Mouse (Mus musculus): Measurements from ENCODE around the gene Mapkapk3. TPM values are rescaled to one million over a fixed set of nuclear protein-coding genes. Genes with fewer than 3 reads are reported as not detected.

Mapkapk3 gene
- total and polyA plus RNA-seq, 2 experiments from 2014 or later: 1.3 to 3.2 TPM

DNA sequence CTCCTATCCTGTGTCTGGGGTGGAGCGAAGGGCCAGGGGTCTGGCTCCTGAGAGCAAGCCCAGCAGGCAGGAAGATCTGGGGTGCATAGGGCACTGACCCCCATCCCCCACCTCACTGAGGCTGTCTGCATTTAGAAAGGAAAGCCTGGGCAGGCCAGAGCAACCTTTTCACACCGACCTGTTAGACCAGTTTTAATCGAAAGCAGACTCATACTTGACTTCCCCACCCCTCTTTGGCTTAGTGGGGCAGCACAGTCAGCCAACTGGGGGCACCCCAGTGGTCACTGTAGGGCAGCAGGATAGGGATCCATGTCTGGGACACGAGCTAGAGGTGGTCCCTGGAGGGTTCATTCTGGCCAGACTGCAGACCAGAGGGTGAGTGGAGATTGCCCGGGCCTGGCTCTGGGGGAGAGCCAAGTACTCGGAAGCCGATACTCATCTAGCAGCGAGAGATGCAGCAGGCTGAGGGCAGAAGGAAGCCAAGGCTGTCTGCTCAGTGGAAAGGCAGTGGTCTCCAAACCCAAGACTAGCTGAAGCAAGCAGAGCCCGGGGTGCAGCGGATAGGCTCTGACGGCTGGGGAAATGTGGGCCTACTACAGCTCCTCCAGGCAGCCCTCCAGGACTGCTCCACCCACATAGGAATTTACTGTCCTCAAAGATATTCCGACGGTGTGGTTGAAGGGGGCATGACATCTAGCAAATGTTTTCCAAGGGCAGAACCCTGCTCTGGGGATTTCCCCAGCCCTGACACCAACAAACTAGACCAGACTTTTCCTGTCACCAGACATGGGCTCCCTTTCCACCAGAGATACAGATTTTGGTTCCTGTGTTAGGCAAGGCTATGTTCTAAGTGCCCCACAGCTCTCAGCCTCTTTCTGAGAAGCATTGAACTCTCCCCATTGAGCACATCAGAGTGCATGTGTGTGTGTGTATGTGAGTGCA lies 16.2 kb upstream of the Mapkapk3 start:
- Histone ChIP-seq H3K27me3 (ENCODE audit: insufficient read depth, low read length) (no peaks in the 10 kb centered on the region), H3K27ac (ENCODE audit: low read depth, low read length) (no peak overlapping the region), H3K9ac (replicated peaks; ENCODE audit: low read length, poor library complexity, severe bottlenecking) (no peak overlapping the region), H3K4me3 (ENCODE audit: low read depth, low read length) (no peak overlapping the region), H3K36me3 (ENCODE audit: insufficient read depth, low read length) (peaks cover 8% of the 10 kb centered on the region), H3K9me3 (ENCODE audit: low read length) (no peaks in the 10 kb centered on the region), H3K4me1 (ENCODE audit: insufficient read depth, low read length) (no peaks in the 10 kb centered on the region), H3K4me2 (ENCODE audit: low read depth, low read length, poor library complexity, severe bottlenecking) (no peak overlapping the region)
- no peak for TF ChIP-seq CTCF (IDR thresholded peaks at IDR 0.05)
- 72% methylated on average over 13 of the region's 13 CpGs for WGBS
- no peak for ATAC-seq (ENCODE audit: low FRiP score)
- no peak for DNase-seq (ENCODE audit: low spot score)

- DNase-seq (ENCODE audit: low spot score) (no peak), ATAC-seq (ENCODE audit: low FRiP score) (no peak)
- Histone ChIP-seq H3K27me3 (ENCODE audit: insufficient read depth, low read length) (no peaks in the 10 kb centered on the region), H3K27ac (ENCODE audit: low read depth, low read length) (no peak overlapping the region), H3K4me3 (ENCODE audit: low read depth, low read length) (no peak overlapping the region), H3K9me3 (ENCODE audit: low read length) (no peaks in the 10 kb centered on the region), H3K4me2 (ENCODE audit: low read depth, low read length, poor library complexity, severe bottlenecking) (no peak overlapping the region), H3K4me1 (ENCODE audit: insufficient read depth, low read length) (no peaks in the 10 kb centered on the region), H3K9ac (replicated peaks; ENCODE audit: low read length, poor library complexity, severe bottlenecking) (no peak overlapping the region), H3K36me3 (ENCODE audit: insufficient read depth, low read length) (peaks cover 16% of the 10 kb centered on the region)
- WGBS: 82% methylated on average over 4 of the region's 4 CpGs
- no peak for TF ChIP-seq CTCF (IDR thresholded peaks at IDR 0.05)
Observed at GRCm38 (mm10) chr9:107305012-107305411, 15.3 kb upstream of the Mapkapk3 start.

GRCm38 (mm10) chr9:107304383-107304782 lies 14.7 kb upstream of the Mapkapk3 start:
- Histone ChIP-seq H3K9ac (replicated peaks; ENCODE audit: low read length, poor library complexity, severe bottlenecking) (no peak overlapping the region), H3K27ac (ENCODE audit: low read depth, low read length) (no peak overlapping the region), H3K36me3 (ENCODE audit: insufficient read depth, low read length) (peaks cover 16% of the 10 kb centered on the region), H3K4me2 (ENCODE audit: low read depth, low read length, poor library complexity, severe bottlenecking) (no peak overlapping the region), H3K9me3 (ENCODE audit: low read length) (no peaks in the 10 kb centered on the region), H3K4me3 (ENCODE audit: low read depth, low read length) (no peak overlapping the region), H3K4me1 (ENCODE audit: insufficient read depth, low read length) (no peaks in the 10 kb centered on the region), H3K27me3 (ENCODE audit: insufficient read depth, low read length) (no peaks in the 10 kb centered on the region)
- no peak for TF ChIP-seq CTCF (IDR thresholded peaks at IDR 0.05)
- ATAC-seq (ENCODE audit: low FRiP score) (no peak), DNase-seq (ENCODE audit: low spot score) (no peak)
- WGBS: 95% methylated on average over 3 of the region's 3 CpGs

DNA sequence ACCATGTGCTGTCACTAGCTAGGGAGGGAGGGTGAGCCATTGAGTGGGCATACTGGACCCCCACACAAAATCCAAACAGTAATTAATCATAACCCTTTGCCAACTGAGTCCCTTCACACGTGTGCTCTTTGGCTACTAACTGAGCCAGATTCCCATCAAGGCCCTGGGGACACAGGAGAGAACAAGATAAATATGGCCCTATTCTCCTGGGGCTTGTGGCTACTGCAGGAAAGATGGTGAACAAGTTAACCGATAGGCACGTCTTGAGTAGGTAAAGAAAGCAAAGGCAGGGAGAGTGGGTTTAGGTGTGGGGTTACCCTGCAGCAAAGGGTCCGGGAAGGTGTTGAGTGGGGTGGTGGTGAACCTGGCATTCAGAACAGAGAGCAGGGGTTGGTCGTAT lies 14.2 kb upstream of the Mapkapk3 start:
- DNase-seq (ENCODE audit: low spot score) (no peak), ATAC-seq (ENCODE audit: low FRiP score) (no peak)
- no peak for TF ChIP-seq CTCF (IDR thresholded peaks at IDR 0.05)
- Histone ChIP-seq H3K4me3 (ENCODE audit: low read depth, low read length) (no peak overlapping the region), H3K27me3 (ENCODE audit: insufficient read depth, low read length) (no peaks in the 10 kb centered on the region), H3K4me1 (ENCODE audit: insufficient read depth, low read length) (no peaks in the 10 kb centered on the region), H3K9me3 (ENCODE audit: low read length) (no peaks in the 10 kb centered on the region), H3K27ac (ENCODE audit: low read depth, low read length) (no peak overlapping the region), H3K9ac (replicated peaks; ENCODE audit: low read length, poor library complexity, severe bottlenecking) (no peak overlapping the region), H3K4me2 (ENCODE audit: low read depth, low read length, poor library complexity, severe bottlenecking) (no peak overlapping the region), H3K36me3 (ENCODE audit: insufficient read depth, low read length) (peaks cover 16% of the 10 kb centered on the region)
- 87% methylated on average over 5 of the region's 5 CpGs for WGBS

DNA sequence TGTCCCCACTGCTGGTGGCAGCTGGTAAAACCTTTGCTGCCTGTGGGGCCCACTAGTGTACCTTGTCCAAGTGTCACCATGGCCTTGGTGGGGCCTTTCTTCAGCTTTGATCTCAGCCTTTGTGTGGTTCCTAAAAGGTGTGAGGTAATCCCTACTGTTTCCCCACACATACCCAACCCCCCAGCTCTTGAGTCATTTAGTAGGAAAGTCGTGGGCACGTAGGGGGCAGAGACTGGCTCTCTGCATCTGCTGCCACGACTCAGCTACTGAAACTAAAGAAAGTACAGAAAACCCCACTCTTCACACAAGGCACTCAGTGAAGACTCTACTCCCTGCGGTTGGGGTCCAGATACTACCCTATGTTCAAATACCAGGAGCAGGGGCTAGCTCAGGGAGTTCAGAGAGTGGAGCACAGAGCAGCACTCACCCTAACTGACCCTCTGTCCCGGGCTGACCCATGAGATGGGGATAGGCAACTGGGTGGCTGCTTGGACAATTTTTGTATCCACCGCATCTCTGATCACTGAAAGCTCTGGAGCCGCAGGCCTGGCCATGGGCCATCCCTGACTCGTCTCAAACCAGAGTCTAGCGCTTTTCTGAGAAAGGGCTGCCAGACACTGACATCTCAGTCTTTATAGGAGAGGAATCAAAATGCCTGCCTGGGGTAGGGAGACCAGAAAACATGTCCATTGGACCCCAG lies 13.6 kb upstream of the Mapkapk3 start:
- peaks cover 16% of the 10 kb centered on the region for H3K36me3 ChIP-seq (ENCODE audit: insufficient read depth, low read length)
- H3K4me1 ChIP-seq (ENCODE audit: insufficient read depth, low read length): no peaks in the 10 kb centered on the region
- no peak overlapping the region for H3K4me2 ChIP-seq (ENCODE audit: low read depth, low read length, poor library complexity, severe bottlenecking)
- H3K9me3 ChIP-seq (ENCODE audit: low read length): no peaks in the 10 kb centered on the region
- DNase-seq (ENCODE audit: low spot score) (no peak), ATAC-seq (ENCODE audit: low FRiP score) (no peak)
- no peaks in the 10 kb centered on the region for H3K27me3 ChIP-seq (ENCODE audit: insufficient read depth, low read length)
- no peak overlapping the region for H3K4me3 ChIP-seq (ENCODE audit: low read depth, low read length)
- 84% methylated on average over 9 of the region's 9 CpGs for WGBS
- no peak overlapping the region for H3K27ac ChIP-seq (ENCODE audit: low read depth, low read length)
- TF ChIP-seq CTCF (IDR thresholded peaks at IDR 0.05): no peak
- no peak overlapping the region for H3K9ac ChIP-seq (replicated peaks; ENCODE audit: low read length, poor library complexity, severe bottlenecking)

DNA sequence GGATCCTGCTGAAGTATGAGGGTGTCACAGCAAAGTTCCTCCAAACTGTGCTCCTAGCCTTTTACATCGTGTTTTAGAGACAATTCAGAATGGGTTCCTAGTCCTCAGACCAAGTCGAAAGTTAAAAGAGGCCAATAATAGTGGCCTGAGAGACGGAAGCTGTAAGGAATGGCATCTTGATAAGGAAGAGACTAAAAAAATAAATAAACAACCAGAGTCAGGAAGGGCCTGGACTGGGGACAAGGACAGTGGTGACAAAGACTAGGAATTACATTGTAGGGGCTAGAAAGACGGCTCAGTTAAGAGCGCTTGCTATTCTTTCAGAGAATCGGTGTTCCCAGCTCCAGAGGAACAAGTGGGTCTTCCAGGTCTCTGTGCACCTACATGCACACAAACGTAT lies 12.9 kb upstream of the Mapkapk3 start:
- H3K36me3 ChIP-seq (ENCODE audit: insufficient read depth, low read length): peaks cover 16% of the 10 kb centered on the region
- H3K9ac ChIP-seq (replicated peaks; ENCODE audit: low read length, poor library complexity, severe bottlenecking): no peak overlapping the region
- no peak for TF ChIP-seq CTCF (IDR thresholded peaks at IDR 0.05)
- no peak overlapping the region for H3K27ac ChIP-seq (ENCODE audit: low read depth, low read length)
- 84% methylated on average over 7 of the region's 7 CpGs for WGBS
- H3K4me3 ChIP-seq (ENCODE audit: low read depth, low read length): no peak overlapping the region
- ATAC-seq (ENCODE audit: low FRiP score) (no peak), DNase-seq (ENCODE audit: low spot score) (no peak)
- no peak overlapping the region for H3K4me2 ChIP-seq (ENCODE audit: low read depth, low read length, poor library complexity, severe bottlenecking)
- H3K9me3 ChIP-seq (ENCODE audit: low read length): no peaks in the 10 kb centered on the region
- H3K27me3 ChIP-seq (ENCODE audit: insufficient read depth, low read length): no peaks in the 10 kb centered on the region
- H3K4me1 ChIP-seq (ENCODE audit: insufficient read depth, low read length): 0 out of 2 replicates have a peak, but pooled peaks cover 4% of the 10 kb centered on the region
